Mouse (Mus musculus): ENCODE data around the gene Pitpnc1.
"Not testable (repeated sequence)": the region's sequence is repeated elsewhere in the genome, so short reads cannot be mapped to it uniquely, and the experiment has no call there.

Gene Pitpnc1

DNA sequence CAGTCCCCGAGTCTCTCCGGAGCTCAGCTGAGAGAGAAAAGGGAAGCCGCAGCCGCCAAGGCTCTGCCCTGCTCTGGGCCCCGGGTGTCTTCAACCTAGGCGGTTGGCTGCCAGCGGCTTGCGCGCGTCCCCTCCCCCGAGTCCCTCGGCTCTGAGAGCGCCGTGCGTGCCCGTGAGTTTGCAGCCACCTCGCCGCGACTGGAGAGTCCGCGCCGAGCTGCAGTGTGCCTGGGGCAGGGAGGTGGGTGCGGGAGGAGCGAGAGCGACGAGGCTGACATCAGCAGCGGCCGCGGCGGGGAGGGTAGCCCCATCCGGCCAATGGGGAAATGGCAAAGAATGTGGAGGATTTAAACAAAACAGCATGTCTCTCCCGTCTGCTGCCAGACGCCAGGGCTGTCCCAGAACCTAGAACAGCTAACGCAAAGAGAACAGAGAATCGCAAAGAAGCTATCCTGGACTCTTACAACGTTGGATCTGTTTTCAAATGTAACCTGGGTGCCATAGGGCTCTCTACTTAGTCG lies at the start of gene Pitpnc1:
Gene Pitpnc1, minus strand, starts transcription at position 179 of the 521 bp plus-strand sequence.
- peak; percentile 96 for DNase-seq (ENCODE audit: inconsistent ontology term)

DNA sequence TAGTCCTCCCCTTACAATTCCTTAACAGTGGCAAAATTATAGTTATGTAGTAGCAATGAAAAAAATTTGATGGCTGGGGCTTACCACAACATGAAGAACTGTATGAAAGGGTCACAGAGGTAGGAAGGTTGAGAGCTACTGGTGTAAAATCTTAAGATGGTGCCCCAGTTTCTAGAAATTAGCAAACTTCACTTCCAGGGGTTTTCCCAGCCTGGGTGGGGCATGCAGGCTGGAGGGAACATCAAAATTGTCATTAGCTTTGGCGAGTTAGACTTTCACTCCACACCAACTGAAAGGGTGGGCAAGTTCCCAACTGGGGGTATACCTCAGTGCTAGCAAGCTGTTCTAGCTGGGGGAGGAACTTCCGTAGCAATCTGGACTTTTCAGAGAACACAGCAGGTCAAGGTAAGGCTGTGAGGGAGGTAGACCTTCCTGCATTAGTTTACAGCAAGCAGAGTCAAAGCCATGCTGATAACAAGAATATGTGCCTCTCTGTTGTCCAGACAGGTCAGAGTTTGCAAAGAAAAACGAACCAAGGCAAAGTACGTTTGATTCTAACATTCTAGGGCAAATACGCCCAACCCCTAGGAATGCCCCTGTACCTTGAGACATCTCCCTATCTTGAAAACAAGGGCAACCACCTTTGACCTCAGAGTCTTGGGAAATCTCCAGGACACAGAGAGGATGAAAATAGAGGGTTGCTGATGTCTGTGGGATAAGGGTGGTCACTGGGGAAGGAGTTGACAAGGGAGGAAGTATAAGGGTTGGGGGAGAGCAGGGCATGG lies 48.3 kb upstream of the Pitpnc1 start:
- no peak for DNase-seq (ENCODE audit: inconsistent ontology term)

DNA sequence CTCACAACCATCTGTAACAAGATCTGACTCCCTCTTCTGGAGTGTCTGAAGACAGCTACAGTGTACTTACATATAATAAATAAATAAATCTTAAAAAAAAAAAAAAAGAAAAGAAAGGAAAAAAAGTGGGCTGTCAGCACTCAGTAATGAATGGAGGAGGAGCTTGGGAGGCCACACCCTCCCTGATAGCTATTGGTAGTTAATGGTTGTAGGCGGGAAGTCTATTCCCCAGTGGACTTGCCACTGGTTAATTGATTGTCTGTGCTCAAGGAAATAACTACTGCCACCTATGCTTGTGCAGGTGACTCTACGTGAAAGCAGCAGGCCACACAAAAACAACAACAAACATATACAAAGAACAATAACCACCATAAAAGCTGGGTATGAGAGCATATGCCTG lies 45.9 kb upstream of the Pitpnc1 start:
- DNase-seq (ENCODE audit: inconsistent ontology term), result no peak

DNA sequence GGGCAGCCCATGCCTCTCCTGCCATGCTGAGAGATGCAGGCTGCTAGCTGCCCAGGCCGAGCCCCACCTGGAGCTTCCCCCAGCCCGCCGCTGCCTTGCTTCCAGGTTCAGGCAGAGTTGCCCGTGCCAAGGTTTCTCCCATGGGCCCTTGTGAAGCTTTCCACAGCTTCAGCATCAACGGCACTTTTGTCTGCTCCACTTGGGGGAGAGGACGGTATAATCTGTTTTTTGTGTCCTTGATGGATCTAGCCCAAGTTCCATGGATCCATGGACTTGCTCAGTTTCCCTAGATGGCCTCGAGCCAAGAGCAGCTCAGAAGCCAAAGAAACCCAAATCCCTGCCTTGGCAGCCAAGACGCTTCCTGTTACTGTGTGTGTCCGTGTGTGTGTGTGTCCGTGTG lies 42.5 kb upstream of the Pitpnc1 start:
- no peak for DNase-seq (ENCODE audit: inconsistent ontology term)

DNA sequence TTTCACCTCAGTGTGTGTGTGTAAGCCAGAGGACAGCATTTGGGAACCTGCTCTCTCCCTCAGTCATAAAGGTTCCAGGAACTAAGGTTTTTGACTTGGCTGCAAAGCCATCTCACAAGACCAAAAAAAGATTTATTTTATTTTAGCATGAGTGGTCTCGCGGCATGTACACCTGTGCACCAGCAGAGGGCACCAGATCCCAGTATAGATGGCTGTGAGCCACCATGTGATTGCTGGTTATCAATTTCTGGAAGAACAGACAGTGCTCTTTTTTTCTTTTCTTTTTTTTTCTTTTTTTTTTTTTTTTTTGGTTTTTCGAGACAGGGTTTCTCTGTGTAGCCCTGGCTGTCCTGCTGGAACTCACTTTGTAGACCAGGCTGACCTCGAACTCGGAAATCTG lies 41.5 kb upstream of the Pitpnc1 start:
- DNase-seq (ENCODE audit: inconsistent ontology term), result peak; percentile 57

DNA sequence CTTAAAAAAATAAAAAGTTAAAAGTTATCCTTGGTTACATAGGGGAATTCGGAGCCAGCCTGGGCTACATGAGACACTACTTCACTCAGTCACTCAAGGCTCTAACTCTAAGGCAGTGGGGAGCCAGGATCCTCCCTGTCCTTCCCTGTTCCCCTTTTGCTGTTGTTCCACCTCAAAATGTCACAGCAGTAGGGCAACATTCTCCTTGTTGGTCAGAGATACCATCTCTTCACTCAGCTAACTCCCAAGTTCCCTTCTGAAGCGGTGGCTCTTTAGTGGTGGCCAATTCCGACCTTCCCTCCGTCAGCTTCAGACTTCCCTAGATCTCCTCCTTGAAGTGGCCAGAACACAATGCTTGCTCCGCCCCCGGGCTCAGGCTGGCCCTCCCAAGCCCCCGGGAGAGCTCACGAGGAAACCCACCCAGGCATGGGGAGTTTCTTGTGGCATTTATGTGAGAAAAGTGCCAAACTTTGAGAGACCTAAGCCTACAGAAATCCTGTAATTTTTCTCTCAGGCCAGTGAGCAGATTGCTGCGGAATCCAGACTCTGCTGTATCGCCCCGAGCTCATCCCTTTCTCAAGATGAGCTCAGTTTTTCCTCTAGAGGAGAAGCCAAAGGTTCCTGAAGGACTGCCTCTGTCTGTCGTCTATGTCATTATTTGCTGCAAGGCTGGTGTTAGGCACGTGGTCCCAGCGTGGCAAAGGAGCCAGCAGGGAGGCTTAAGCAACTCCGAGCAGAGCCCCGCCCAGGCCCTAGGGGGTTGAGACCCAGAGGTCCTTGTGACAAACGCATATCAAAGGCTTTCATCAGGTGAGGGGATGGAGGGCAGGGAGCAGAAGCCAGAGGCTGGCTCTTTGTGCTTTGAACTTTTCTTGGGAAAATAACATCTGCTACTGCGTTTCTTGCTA lies 40.1 kb upstream of the Pitpnc1 start:
- peak; percentile 20 for DNase-seq (ENCODE audit: inconsistent ontology term)

DNA sequence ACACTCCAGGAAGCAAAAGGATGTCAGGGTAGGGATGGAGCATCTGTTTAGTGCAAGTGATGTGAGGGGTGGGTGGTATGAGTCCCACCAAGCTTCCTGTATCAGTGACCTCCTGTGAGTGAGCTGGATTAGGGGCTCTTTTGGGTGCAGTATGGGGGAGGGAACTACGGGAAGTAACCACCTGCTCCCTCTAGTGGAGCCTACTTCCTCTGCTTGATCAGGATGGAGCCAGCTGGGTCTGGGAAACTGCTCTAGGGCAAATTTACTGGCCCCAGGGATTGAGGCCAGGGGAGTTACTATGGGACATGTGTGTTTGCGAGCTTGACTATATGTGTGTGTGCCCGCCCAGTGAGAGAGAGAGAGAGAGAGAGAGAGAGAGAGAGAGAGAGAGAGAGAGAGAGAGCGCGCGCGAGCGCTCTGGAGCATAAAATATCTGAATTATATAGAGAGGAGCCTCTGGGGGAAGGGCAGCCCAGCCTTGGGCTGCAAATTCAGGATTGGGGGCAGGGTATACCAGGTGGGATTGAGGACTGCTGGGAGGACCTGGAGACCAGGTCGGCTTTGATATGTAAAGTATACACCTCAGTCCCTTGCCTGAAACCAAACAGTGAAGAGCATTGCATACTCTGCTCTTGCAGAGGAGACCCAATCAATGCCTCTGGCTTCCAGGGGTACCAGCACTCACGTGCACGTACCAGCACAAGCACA lies 39.3 kb upstream of the Pitpnc1 start:
- no peak for DNase-seq (ENCODE audit: inconsistent ontology term)

DNA sequence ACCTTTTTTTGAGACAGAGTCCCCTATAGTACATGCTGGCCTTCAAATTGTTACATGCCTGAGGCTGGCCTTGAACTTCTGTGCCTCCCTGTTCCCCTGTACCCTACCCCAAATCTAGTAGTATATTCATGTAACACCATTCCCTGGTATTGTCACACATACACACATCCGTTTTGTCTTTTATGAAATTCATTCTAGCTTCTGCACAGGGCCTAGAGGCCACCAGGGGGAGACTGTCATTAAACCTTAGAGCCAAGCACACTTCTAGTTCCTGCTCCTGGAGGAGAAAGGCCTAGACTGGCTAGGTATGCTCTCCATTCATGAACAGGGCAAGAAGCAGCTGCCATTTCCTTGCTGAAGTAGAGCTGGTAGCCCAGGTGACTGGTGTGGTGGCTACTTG lies 35.8 kb upstream of the Pitpnc1 start:
- no peak for DNase-seq (ENCODE audit: inconsistent ontology term)

DNA sequence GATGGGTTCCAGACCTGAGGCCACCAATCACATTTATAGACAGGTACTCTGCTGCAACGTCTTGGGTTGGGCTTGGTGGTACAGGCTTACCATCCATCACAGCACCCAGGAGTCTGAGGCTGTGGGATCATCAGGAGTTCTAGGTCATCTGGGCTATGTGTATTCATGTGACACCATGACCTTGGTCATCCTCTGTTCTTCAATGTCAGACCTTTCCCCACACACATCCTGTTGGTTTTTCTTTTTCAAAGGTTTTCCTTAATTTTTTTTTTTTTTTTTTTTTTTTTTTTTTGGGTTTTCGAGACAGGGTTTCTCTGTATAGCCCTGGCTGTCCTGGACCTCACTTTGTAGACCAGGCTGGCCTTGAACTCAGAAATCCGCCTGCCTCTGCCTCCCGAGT lies 33.9 kb upstream of the Pitpnc1 start:
- not testable (repeated sequence) for DNase-seq (ENCODE audit: inconsistent ontology term)

DNA sequence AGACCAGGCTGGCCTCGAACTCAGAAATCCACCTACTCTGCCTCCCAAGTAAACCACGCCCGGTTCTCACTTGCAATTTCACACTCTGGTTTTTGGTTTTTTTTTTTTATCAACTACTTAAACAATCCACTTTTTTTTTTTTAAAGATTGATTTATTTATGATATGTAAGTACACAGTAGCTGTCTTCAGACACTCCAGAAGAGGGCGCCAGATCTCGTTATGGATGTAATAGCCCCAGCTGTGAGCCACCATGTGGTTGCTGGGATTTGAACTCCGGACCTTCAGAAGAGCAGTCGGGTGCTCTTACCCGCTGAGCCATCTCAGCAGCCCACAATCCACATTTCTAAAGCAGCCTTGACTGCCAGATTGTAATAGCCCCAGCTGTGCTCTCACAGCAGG lies 32.3 kb upstream of the Pitpnc1 start:
- no peak for DNase-seq (ENCODE audit: inconsistent ontology term)

DNA sequence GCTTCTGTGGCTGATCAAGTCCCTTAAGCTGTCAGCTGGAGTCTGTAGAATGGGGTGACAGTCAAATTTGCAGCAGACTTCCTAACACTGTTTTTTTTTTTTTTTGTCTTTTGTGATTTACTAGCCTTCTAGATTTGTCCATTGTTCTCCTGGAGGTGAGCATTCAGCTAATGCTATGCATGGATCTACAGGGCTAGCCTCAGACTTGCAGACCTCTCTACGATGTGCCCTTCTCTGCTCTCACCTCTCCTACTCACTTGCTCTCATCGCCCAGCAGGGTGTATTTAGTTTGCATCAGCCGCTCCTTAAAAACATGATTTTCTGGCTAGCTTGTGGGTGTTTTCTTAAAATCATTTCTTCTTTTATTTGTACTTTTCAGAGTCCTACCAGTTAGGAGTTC lies 13.8 kb upstream of the Pitpnc1 start:
- no peak for DNase-seq (ENCODE audit: inconsistent ontology term)

DNA sequence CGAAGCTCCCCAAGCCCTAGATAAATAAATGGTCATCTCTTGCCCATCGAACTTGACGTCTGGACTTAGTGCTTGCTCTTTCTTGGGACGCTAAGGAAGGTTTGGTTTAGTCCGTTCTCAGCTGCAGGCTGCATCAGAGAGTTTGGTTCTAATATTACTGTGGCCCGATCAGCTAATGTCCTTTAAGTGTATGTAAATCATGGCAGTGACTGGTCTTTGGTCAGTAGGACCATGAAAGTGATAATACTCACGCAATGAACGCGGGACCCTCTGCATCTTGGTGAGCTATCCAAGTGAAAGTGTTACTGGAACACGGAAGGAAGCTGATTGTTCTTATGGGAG lies 9.3 kb upstream of the Pitpnc1 start:
- DNase-seq (ENCODE audit: inconsistent ontology term), result no peak

DNA sequence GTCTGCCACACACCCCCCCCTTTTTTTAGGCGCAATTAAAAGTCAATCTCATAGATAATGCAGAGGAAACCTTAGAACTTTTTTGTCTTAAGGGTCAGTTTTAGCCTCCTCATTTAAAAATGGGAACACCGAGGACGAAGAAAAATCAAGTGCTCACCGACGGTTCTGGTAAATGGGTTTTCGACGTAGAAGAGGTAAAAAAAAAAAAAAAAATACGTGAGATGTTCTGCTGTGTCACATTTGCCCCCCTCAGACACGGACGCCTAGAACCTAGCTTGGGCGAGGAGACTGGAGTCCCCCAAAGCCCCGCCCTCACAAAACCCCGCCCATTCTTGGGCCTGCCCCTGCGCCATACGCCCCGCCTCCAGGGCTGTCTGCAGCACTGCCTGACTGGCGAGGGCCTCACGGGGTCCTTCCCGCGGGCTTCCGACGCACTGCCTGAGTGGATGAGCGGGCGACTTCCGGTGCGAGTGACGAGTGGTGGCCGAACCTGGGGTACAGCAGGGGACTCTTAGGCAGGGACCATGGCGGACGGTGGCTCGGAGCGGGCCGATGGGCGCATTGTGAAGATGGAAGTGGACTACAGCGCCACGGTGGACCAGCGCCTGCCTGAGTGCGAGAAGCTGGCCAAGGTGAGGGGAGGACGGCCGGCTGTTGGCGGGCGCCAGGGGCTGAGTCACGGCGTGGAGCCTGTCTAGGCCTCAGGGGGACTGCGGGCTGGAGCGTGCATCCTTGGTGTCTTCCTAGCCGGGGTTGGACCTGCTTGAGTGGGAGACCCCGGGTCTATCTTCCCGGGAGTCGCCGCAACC lies 8.8 kb upstream of the Pitpnc1 start, which contains the start of gene Psmd12:
Gene Psmd12, plus strand, starts transcription at position 432 of the 809 bp plus-strand sequence.
- peak; percentile 97 for DNase-seq (ENCODE audit: inconsistent ontology term)

DNA sequence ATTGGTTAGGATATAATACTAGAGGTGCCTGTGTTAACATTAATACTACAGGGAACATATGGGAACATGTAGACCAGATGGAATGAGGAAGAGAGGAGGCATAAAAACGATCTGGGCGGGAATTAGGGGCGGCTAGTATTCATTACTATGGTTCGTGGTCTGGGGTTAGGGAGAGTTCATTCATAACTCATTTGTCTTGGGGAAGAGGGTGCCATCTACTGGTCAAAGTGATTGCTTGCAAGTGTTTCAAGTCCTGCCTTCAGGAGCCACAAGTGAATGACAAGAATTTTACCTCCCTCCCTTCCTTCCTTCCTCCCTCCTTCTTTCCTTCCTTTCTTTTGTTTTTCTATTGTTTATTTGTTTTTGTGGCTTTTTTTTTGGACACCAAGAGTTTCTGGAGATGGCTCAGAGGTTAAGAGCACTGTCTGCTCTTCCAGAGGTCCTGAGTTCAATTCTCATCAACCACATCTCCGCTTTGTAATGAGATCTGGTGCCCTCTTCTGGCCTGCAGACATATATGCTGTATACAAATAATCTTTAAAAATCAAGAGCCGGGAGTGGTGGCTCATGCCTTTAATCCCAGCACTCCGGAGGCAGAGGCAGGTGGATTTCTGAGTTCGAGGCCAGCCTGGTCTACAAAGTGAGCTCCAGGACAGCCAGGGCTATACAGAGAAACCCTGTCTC lies 2.8 kb upstream of the Pitpnc1 start:
- peak; percentile 90 for DNase-seq (ENCODE audit: inconsistent ontology term)

DNA sequence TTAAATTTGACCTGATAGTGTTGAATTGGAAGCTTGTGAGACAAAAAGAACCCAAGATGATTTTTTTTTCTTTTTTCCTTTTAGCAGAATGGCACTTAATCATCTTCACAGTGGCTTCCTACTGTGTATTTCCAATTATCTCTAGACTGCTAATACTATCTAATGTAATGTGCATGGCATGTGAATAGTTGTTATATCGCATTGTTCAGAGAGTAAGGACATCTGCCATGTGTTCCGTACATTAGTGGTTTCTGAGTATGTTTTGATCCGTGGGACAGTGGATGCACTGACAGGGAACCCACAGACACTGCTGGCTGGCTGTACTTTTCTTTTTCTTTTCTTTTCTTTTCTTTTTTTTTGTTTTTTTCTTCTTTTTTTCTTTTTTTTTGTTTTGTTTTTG lies 1.8 kb upstream of the Pitpnc1 start:
- DNase-seq (ENCODE audit: inconsistent ontology term), result no peak

DNA sequence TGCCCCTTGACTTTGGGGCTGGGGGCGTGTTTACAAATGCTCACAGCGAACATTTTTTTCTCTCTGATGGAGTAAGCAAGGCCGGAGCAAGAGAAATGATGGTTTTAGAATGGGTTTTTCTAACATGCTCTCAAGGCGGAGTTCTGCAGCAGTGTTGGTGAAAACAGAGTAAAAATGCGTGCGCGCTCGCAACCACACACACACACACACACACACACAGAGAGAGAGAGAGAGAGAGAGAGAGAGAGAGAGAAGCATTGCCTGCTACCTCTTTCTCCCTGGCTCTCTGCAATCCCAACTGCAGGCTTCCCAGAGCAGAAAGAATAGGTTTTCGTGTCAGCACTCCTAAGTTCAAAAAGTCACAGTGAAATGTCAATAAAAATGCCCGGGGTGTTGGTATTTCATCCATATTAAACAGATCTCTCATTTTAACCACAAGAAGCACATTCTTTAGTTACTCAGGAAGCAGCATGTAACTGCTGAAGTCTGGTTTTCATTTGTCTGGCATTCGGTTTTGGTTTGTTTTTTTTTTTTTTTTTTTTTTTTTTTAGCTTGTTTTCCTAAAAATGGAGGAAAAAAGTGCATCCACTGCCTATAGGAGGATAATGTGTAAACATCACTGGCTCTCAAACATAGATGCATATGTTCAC lies 697 bp upstream of the Pitpnc1 start:
- peak; percentile 30 for DNase-seq (ENCODE audit: inconsistent ontology term)

DNA sequence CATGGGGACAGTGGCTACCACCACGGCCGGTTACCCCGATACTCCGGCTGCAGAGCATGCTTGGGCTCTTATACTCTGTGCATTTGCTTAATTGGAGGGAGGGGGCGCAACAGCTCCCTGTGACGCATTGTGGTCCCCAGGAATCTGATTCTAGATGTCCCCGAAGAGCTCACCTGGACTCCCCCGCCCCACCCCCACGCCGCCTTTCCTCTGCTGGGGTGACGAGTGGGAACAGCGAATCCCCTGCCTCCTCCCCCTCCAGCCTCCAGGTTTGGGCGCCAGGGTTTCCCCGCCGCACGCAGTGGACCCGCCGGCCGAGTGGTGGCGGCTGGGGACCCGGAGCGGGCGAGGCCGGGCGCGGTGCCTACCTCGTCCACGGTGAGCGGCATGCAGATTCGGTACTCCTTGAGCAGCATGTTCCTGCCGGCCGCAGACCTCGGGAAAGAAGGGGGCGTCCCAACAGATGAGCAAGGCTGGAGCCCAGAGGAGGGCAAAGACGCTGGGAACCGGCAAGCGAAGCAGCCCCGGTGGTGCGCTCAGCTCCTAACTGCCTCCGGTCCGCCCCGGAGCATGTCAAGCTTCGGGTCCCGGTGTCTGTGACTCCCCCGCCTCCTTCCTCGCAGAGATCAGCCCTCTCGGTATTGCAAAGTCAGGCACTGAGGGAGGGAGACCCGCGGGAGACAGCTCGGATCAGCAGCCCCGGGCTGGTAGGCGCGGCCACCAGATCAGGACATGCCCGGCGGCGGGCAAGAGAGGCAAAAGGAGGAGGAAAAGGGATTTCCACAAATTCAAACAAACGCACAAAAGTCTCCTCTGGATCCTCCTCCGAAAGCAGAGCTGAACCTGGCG lies 752 bp downstream of the Pitpnc1 start:
- DNase-seq (ENCODE audit: inconsistent ontology term), result peak; percentile 71

DNA sequence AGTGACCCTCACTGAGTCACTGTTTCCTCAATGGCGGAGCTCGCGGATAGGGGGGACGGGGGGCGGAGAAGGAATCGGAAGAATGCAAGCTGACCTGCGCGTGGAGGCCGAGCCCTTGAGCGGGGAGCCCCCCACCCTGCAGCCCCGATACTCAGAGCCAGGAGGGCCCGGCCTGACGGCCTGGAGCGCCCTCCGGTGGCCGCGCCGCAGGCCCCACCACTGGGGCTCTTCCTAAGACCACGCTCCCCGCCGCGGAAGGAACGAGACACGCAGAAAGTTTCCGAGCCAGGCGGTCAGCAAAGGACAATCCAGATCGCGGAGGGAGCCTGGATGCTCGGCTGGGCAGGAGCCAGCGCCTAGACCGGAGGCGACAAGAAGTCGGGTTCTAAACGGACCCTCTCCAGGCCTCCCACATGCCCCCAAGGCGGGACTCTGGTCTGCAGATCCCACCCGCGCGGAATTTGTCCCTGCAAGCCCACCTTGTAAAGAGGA lies 1.4 kb downstream of the Pitpnc1 start:
- DNase-seq (ENCODE audit: inconsistent ontology term), result peak; percentile 92
